Mouse (Mus musculus) bone marrow macrophage, adult 2 months (primary cell): ENCODE measurements around the gene Aph1a. TPM values are rescaled to one million over a fixed set of nuclear protein-coding genes. Genes with fewer than 3 reads are reported as not detected.
A peak's percentile ranks its signal among the peaks of the same experiment; 100 is the strongest.
"Not testable (repeated sequence)": the region's sequence is repeated elsewhere in the genome, so short reads cannot be mapped to it uniquely, and the experiment has no call there.

Experiments used
- H3K27ac ChIP-seq: 2 replicates; pipeline ENCODE4 v1.5.1; 2012; ENCODE audit warnings: low read depth, low read length; ENCODE audit not compliant: insufficient read depth
- H3K4me1 ChIP-seq: 2 replicates; pipeline ENCODE4 v1.6.1; 2012; ENCODE audit warnings: low read length; ENCODE audit not compliant: control insufficient read depth, insufficient read depth
- H3K4me3 ChIP-seq: 2 replicates; pipeline ENCODE4 v1.5.1; 2012; ENCODE audit warnings: mild to moderate bottlenecking, low read length, moderate library complexity; ENCODE audit not compliant: insufficient read depth
- CTCF ChIP-seq: IDR thresholded peaks from 2 replicates; pipeline ENCODE4 v1.5.1; 2012; ENCODE audit warnings: low read depth, mild to moderate bottlenecking, low read length, moderate library complexity
- POLR2A ChIP-seq: IDR thresholded peaks from 2 replicates; pipeline ENCODE4 v1.6.1; 2012; ENCODE audit warnings: mild to moderate bottlenecking, low read depth, low read length, borderline replicate concordance
- polyA plus RNA-seq: library from polyadenylated mRNA; stranded (reverse); fragments of >200 nt; gene quantifications from 2 replicates; pipeline ENCODE4 v1.2.4, GENCODE M21; 2012; ENCODE audit not compliant: missing spikeins, insufficient read depth, insufficient read length

Gene Aph1a
- polyA plus RNA-seq, 1 experiment = 116 TPM

DNA sequence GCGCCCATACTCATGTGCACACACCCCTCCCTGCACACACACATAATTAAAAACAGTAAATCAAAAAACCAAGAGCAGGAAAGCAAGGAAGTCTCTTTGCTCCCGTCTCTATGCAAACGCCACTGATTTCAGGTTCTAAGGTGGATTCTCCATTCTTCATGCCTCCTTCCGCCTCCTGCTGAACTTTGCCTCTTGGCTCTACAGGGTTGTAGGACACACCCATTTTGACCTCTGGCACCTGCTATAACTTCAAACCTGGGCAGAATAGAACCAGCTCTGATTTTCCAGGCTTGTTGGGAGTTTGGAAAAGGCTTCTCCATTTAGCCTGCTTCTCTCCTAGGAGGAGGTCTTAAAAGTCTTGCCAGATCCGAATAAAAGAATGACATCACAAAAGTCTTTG lies 9.4 kb upstream of the Aph1a start:
- Histone ChIP-seq H3K4me1 (peaks cover 15% of the 10 kb centered on the region), H3K4me3 (no peak overlapping the region), H3K27ac (no peak overlapping the region)
- TF ChIP-seq POLR2A = no peak
- no peak for TF ChIP-seq CTCF

DNA sequence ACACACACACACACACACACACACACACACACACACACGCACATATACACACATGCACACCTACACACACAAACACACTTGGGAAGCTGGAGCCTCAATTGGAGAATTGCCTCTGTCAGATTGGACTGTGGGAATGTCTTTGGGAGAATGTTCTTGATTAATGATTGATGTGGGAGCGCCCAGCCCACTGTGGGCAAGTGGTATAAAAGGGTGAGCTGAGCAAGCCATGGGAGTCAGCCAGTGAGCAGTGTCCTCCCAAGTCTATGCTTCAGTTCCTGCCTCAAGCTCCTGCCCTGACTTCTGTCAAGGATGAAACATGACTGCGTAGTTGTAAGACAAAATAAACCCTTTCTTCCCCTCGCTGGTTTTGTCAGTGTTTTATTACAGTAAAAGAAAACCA lies 6.2 kb upstream of the Aph1a start:
- Histone ChIP-seq H3K27ac (no peak overlapping the region), H3K4me1 (peaks cover 29% of the 10 kb centered on the region), H3K4me3 (no peak overlapping the region)
- TF ChIP-seq POLR2A = no peak
- TF ChIP-seq CTCF = no peak

DNA sequence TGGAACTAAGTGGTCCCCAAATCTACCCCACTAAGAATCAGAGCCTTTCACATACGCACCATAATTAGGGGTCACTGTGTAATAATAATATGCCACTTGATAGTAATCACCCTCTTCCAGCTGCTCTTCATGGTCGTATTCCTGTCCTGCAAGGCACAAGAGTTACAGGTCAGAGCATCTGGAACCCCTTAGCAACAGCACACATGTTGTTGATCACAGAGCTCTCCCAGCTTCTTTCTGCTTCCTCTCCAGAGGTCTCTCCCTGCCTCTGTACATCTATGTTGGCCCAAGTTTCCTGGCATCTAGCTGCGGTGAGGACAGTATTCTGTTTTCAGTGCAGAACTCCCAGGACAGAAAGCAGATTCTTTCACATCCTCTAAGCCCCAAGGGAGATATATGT lies 4.1 kb upstream of the Aph1a start:
- H3K27ac ChIP-seq = no peak overlapping the region
- TF ChIP-seq CTCF = no peak
- TF ChIP-seq POLR2A = no peak
- H3K4me3 ChIP-seq = no peak overlapping the region

DNA sequence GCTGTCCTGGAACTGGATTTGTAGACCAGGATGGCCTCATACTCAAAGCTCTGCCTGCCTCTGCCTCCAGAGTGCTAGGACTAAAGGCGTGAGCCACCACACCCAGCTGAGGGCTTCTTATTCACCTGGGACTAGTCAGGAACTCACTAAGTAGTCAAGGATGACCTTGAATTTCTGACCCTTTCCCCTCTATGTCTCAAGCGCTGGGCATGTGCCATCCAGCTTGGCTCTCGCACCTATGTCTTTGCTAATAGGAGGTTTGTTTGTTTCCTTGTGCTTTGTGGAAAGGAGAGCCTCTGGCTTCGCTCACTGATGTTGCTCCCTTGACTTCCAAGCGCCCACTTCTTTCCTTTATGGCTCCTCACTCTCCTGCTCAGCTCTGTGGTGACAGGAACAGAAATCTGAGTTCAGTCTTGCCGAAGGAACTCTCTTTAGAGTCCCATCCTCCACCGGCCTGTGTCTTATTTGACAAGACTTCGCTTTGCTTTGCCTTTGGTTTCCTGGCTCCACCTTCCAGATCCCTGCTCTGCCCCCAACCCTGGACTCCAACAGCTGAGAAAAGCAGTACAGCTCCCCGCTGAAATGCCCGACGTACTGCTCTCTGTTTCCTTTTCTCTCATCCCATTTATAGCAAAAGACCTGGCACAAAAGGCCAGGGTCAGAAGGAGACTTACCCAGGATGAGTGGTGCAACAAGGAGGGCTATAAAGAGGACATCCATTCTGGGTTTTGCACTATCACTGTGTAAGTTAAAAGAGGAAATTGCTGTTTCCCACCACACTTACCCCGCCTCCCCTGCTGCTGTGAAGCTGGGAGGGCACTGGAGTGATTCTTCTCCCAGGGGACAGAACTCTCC lies 2.3 kb upstream of the Aph1a start, which contains the start of gene BC028528:
TSS of gene BC028528 (minus strand) at position 795 of the 855 bp plus-strand sequence.
- peaks cover 31% of the 10 kb centered on the region for H3K4me1 ChIP-seq
- peak within 1 kb of the TSS; percentile 58 for H3K4me3 ChIP-seq
- peak within 1 kb of the TSS; percentile 83 for H3K27ac ChIP-seq
- TF ChIP-seq CTCF (no peak), POLR2A (no peak)

More for the DNA sequence above, 4.1 kb upstream of the Aph1a start:
- peaks cover 31% of the 10 kb centered on the region for H3K4me1 ChIP-seq

DNA sequence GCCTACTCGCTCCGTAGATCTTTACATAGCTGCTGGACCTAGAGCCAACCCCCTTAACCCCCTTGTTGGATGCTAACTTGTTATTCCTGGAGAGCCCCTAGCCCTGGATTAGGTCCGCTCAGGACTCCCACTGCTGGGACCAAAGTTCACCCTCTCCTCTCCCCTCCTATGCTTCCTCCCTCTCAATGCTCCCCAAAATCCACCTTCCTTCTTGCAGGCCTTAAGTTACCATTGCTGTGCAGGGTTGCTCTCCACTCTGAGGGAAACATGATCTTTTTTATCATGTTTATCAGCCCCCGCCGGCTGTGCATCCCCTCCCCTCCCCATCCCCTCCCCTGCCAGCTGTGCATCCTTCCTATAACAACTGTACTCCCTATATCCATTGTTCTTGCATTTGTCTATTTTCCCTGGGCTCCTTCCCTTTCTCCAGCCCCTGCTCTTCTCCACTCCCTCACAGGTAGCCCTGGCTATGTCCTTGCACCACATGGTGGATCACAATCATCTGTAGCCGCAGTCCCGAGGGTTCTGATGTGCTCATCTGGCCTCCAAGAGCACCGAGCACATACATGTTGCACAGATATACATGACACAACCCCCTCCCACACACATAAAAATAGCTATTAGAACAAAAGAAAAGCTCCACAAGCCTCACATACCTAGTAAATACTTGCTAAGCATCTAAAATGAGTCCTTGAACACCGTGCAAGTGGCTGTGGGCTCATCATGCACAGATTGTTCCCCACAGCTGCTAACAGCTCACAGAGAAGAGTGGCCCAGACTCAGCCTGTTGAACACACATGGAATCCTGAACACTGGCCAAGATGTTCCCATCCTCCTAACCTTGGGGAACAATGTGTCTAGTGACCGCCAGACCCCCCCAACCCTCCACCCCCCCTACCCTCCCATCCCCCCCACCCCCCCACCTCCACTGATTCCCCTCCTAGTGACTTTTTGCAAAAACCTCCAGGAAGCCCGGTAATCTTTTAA lies 1.4 kb upstream of the Aph1a start:
- Histone ChIP-seq H3K27ac (peak overlapping the region; percentile 37), H3K4me1 (peaks cover 31% of the 10 kb centered on the region), H3K4me3 (peak overlapping the region; percentile 58)
- TF ChIP-seq POLR2A = no peak
- no peak; the same call in 1 of the 2 replicates for TF ChIP-seq CTCF

DNA sequence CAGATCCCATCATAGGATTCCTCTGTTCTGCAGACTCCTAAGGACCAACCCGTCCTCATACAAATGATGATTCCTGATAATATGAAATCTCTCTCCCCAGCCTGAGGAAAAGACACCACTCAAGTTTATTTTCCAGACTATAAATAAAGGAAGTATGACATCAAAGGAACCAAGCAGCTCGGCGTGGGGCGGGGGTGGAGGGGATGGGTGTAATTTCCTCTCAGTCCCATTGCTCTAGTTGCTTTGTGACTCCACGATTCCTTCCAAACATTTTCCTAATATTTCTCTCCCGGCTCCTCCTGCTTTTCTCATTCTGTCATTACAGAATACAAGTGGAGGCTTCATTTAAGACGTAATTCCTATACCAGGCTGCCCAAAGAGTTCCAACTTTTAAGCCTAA lies 643 bp upstream of the Aph1a start:
- peak overlapping the region; percentile 83 for H3K27ac ChIP-seq
- H3K4me3 ChIP-seq = peak overlapping the region; percentile 59
- H3K4me1 ChIP-seq = peaks cover 27% of the 10 kb centered on the region
- TF ChIP-seq CTCF (no peak), POLR2A (no peak)

DNA sequence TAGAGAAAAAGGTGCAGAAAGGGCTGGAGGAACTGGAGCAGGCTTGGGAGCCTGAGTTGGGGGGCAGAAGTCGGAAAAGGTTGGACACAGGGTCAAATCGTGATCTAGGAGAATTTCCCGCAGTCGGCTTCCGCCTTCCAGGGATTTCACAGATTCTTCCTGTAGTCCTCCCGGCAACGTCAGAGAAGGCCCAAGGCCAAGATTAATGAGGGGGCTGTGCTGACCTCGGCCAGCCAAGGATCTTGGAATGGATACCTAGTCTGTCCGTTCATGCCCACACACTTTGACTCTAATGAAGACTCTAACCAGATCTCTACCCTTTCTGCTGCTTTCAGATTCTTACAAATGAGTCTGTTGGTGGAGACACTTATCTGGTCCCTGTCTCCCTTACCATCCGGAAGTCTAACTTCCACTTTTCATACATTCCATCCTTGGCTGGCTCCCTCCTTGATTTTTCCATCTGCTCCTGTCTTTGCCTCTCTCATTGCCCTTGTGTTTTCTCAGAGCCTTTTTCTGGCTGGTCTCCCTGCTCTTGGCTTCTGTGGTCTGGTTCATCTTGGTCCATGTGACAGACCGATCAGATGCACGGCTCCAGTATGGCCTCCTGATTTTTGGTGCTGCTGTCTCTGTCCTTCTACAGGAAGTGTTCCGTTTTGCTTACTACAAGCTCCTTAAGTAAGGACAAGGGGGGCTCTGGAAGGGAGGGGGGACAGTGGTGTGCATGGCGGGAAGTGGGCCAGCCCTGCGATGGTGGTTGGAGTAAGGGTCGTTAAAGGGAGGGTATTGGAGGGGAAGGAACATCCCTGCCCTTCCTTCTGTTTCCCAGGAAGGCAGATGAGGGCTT lies 770 bp downstream of the Aph1a start:
- H3K4me3 ChIP-seq = peak overlapping the region; percentile 97
- H3K27ac ChIP-seq = peak overlapping the region; percentile 87
- no peak for TF ChIP-seq CTCF
- TF ChIP-seq POLR2A = no peak
- peaks cover 16% of the 10 kb centered on the region for H3K4me1 ChIP-seq

DNA sequence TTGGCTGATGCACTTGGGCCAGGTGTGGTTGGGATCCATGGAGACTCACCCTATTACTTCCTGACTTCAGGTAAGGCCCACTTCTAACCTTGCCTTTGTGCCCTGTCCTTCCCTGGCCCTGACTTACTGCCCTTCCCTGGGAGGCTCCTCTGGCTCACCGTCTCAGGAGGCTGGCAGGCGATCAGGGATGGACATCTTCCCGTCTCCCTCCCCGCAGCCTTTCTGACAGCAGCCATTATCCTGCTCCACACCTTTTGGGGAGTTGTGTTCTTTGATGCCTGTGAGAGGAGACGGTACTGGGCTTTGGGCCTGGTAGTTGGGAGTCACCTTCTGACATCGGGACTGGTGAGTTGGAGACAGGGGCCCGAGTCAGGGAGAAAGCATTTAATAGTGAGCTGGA lies 1.7 kb downstream of the Aph1a start:
- peak overlapping the region; percentile 97; the same call in 1 of the 2 replicates for H3K4me3 ChIP-seq

More for the DNA sequence above, 1.7 kb downstream of the Aph1a start:
- H3K27ac ChIP-seq, H3K4me1 ChIP-seq: not testable (repeated sequence)
